Mouse (Mus musculus) kidney, postnatal 36 days (tissue): ENCODE results near the gene Tfe3.
"Not testable (repeated sequence)": the region's sequence is repeated elsewhere in the genome, so short reads cannot be mapped to it uniquely, and the experiment has no call there.

Experiments used
- DNase-seq, 2 experiments: peaks; one replicate each; pipeline ENCODE4 v3.0.0; 2021 to 2022; ENCODE audit warnings: mixed read lengths in 2 of 2

Gene Tfe3

GRCm38 (mm10) chrX:7762137-7762920, at the start of gene Tfe3:
Gene Tfe3 (plus strand): TSS chrX:7762560.
- peak; percentile 93 to 96 for DNase-seq

DNA sequence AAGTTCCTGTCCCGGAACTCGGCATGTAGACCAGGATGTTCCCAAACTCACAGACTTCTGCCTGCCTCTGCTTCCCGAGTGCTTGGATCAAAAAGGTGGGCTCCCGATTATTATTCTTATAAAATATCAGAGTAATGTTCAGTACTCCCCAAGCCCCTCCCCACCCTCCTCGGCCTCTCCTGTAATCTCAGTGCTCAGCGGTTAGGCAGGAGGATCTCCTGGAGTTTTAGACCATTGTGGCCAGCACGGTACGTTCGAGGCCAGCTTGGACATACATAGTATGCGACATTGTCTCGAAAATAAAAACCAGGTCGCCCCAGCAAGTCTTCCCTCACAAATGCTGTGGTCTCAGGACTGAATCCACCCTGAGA, 48.6 kb upstream of the Tfe3 start:
- DNase-seq, result not testable (repeated sequence)

- peak; percentile 94 to 98 for DNase-seq
These were observed 48.0 kb upstream of the Tfe3 start, which contains the start of gene Wdr45 for GRCm38 (mm10) chrX:7714135-7714899. Gene Wdr45 (plus strand): TSS chrX:7714333.

DNA sequence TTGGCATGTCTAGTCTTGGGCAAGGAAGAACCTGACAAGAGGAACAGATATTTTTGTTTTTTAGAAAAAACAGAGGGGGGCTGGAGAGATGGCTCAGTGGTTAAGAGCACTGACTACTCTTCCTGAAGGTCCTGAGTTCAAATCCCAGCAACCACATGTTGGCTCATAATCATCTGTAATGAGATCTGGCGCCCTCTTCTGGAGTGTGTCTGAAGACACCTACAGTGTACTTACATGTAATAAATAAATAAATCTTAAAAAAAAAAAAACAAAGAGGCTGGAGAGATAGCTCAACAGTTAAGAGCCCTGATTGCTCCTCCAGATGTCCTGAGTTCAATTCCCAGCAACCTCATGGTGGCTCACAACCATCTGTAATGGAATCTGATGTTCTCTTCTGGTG, 46.3 kb upstream of the Tfe3 start:
- peak in 1 of 2 experiments; percentile 31 for DNase-seq

GRCm38 (mm10) chrX:7721514-7722281, 40.7 kb upstream of the Tfe3 start, which contains the start of gene Gm45208:
Gene Gm45208 (plus strand): TSS chrX:7722245.
- peak; percentile 76 for DNase-seq

- no peak for DNase-seq
These were observed 40.1 kb upstream of the Tfe3 start for GRCm38 (mm10) chrX:7722282-7722611.

DNA sequence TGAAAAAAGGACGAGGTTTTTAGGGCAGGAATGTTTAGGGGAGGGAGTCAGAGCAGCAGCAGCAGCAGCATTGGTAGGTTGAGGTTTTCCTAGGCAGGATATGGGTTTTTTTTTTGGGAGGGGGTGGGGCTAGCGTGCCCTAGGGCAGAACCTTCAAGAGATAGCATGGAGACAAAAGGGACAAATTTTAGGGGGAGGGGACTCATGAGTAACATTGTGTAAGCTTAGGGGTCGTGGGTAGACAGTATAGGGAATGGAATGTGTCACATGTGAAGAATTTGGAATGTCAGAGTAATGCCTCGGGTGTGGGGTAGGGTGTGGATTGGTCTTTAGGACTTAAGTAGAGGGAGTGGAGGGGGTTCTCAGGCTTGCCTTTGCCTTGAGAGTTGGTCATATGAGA, 39.7 kb upstream of the Tfe3 start:
- no peak for DNase-seq

DNA sequence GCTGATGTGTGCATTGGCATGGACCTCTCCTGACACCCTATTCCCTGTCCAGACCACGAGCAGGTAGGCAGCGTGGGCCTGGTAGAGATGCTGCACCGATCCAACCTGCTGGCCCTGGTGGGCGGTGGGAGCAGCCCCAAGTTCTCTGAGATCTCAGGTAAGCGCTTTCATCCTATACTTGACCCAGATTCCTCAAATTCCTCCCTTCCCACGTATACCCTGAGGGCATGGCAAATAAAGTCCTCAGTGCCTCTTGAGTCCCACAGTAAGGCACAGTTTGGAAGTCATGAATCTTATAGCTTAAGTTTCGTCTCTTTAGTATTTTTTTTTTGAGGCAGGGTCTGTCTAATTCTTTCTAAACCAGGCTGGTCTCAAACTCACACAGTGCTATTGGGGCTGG, 38.2 kb upstream of the Tfe3 start:
- no peak for DNase-seq

- DNase-seq, result no peak
These were observed 36.5 kb upstream of the Tfe3 start for GRCm38 (mm10) chrX:7725841-7726240.

GRCm38 (mm10) chrX:7727176-7727575, 35.2 kb upstream of the Tfe3 start:
- DNase-seq, result no peak

DNA sequence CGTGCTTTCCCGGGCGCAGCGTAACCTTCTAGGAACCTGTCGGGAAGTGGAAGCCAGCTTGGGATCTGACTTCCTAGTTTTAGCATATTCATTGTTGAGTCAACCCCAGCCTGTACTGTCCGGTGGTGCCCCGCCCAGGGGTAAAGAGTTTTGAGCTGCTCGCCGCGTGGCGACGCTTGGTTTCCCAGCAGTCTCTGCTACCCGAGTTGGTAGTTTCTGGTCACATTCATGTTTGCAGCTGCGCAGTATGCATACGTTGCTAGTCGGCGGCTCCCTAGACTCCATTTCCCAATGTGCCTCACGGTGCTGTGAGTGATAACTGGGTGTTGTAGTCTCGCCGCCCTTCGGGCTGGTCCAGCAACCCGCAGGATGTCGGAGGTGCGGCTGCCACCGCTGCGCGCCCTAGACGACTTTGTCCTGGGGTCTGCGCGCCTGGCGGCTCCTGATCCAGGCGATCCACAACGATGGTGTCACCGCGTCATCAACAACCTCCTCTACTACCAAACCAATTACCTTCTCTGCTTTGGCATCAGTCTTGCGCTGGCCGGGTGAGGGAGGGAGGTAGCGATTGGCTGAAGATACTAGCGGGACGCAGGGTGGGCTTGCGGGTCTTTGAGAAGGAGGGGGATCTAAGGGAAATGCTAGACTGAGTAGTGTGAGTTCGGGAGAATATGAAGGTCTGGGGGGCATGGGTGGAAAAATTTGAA, 34.0 kb upstream of the Tfe3 start, which contains the start of gene Praf2:
Gene Praf2 (plus strand): TSS at position 225 of the 707 bp plus-strand sequence.
- DNase-seq, result peak; percentile 81 to 89

DNA sequence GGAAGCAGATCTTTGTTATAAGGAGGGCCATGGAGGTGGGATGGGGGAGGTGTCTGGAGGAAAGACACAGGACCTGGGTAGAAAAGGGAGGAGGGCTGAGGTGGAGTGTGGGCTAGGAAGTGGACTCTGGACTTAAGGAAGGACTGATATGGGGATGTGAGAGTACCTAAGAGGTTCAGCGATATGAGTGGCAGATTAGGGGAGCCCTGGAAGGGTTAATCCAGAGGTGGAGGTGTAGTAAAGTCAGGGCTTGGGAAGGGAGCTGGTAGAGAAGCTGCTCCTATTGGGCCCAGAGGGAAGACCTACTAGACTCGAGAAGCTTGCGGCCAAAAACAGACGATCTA, 33.5 kb upstream of the Tfe3 start:
- no peak for DNase-seq

GRCm38 (mm10) chrX:7733571-7734156, 28.7 kb upstream of the Tfe3 start:
- DNase-seq, result peak; percentile 69 to 91

DNA sequence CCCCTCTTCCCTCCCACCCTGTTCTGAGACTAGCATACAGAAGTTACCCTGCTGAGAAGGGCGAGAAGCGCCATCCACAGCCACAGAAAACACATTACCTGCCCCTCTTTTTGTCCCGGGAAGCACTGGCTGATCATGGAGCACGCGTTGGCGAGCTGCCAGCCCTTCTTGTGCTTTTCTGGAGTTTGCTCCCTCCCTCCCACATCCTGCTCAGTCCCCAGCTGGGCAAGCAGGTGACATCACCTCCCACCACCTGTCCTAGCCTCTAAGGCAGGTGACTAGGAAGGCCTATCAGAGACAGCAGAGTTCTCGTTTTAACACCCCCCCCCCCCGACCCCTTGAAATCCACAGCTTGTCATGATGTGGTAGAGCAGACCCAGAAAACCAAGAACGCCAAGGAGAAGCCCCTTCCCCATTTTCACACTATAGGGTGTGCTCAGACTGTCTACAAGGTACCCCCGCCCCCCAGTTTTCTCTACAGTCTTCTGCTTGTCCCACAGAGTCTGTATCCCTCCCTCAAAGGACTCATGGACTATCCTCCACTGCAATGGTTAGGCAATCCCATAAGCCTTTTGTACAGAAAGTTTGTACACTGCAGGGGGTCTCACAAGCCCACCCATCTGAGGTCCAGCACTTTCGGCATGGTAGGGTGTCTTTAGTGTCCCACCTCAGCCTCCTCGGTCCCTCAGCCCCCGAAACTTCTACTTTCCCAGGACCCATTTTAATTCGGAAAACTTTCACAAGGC, 22.9 kb upstream of the Tfe3 start:
- DNase-seq, result peak; percentile 84 to 87

GRCm38 (mm10) chrX:7740082-7740819, 22.1 kb upstream of the Tfe3 start:
- peak; percentile 27 to 45 for DNase-seq

DNA sequence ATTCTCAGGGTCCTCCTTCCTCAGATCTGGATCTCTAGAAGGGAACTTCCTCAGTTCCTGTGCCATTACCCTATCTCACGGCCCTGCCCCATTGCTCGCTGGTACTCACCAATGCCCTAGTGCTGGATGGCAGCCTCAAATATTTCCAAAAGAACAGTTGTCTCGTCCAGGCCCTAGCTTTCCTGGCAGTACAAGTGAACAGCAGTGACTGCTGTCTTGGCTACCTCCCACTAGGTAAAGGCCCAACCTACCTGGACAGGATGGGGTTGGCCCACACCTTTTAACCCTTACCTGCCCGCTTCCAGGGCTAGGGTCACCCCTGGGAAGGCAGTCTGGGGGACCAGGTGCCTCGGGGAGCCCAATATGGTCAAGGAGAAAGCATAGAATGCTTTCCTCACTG, 21.3 kb upstream of the Tfe3 start:
- DNase-seq, result peak in 1 of 2 experiments; percentile 14

- DNase-seq, result no peak
These were observed 18.9 kb upstream of the Tfe3 start for GRCm38 (mm10) chrX:7743470-7743869.

DNA sequence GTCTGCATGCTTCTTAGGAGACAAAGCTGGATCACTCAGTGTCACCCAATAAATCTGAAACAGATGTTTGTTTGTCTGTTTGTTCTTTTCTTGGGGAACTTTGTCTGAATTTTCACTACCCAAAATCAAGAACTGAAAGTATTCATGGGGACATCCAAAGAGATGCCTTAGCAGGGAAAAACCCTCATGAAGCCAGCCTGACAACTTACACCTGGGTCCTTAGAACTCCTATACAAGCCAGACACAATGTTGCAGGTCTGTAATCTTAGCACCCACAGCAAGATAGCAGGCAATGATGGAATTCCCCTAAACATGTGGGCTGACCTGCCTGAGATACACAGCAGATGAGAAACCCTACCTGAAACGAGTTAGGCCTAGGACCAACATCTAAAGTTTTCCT, 17.4 kb upstream of the Tfe3 start:
- no peak for DNase-seq

DNA sequence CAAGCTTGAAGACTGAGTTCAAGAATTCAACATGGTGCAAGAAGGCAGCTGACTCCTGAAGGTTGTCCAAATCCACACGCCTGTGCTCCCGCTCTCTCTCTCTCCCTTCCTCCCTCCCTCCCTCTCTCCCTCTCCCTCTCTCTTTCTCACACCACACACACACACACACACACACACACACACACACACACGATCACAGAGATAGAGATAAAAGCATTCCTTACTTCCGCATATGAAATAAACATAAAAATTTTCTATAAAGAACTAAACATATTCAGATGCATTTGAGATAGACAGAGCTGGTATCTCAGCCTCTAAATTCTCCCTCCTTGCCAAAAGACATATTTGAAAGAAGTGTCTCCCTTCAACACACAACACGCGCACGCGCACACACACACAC, 16.9 kb upstream of the Tfe3 start:
- no peak for DNase-seq

DNA sequence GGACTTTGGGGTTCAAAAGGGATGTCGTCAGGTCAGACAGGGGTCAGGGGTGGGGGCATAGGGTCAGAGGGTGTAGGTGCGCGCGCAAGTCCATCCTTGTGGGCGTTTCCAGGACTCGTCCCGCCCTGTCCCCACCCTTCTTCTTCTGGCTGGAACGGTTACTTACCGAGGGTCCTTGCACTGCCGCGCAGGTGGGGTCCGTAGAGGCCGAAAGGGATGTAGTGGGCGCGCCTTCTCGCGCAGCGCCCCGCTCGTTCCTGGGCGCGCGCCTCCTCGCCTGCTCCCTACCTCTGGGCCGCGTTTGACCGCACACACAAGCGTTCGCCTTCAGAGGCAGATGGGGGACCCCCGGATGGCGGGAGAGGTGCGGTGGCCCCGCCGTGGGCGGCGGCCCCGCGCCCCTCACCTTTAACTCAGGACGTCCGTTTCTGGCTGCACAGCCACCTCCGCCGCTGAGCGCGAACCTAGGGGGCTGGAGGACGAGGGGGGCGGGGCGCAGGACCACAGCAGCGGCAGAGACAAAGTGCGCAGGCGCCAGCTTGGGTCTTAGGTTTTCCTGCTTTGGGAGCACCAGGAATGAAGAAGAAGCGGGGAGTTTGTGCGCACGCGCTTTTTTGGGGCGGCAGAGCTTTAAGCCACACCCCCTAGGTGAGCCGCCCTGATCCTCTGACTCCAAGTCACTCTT, 11.8 kb upstream of the Tfe3 start, which contains the start of gene Ccdc120:
Gene Ccdc120 (minus strand): TSS at position 474 of the 685 bp plus-strand sequence.
- peak; percentile 79 to 87 for DNase-seq
